Mouse (Mus musculus): ENCODE measurements around the gene Arnt2. TPM values are rescaled to one million over a fixed set of nuclear protein-coding genes. Genes with fewer than 3 reads are reported as not detected.

Gene Arnt2
- total and polyA plus RNA-seq, 3 experiments: 0.03 to 0.27 (median 0.17) TPM

DNA sequence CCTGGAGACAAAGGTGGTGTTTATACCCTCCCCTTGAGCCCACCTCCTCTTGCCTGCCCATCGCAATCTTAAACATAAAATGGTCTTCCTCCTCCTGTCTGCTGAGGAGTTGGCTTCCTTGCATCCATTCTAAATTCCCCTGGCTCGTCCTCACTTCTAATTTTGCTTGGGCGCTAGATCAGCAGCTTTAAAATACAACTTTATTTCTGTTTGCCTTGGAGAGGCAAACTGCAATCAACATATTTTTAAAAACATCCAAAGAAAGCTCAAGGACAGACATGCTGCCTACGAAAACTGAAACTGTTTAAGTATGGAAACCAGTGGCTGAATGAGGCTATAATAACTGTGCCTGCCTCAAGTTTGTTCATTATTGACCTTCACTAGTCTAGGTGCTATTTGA is 127.7 kb downstream of the Arnt2 start:
- no peak overlapping the region for H3K27ac ChIP-seq (ENCODE audit: insufficient read depth, low read depth)
- no peaks in the 10 kb centered on the region for H3K79me2 ChIP-seq (replicated peaks; ENCODE audit: control insufficient read depth, extremely low read depth, insufficient read depth, poor library complexity, severe bottlenecking)
- H3K9me3 ChIP-seq (replicated peaks; ENCODE audit: low read length): no peaks in the 10 kb centered on the region
- dilution Hi-C loops (cut with MboI; ENCODE audit: extremely low pct_ligation_motif_present, extremely low pct_unique_long_range_greater_than_20kb, low sequenced_read_pairs): no loop called here
- TF ChIP-seq SMC3 (IDR thresholded peaks at IDR 0.05; ENCODE audit: low read depth, low read length): no peak
- TF ChIP-seq USF1 (IDR thresholded peaks at IDR 0.05; ENCODE audit: low read depth, low read length): no peak
- no peak for TF ChIP-seq NRF1 (IDR thresholded peaks at IDR 0.05; ENCODE audit: low read depth, low read length)
- TF ChIP-seq TCF12 (IDR thresholded peaks at IDR 0.05; ENCODE audit: low read depth, low read length): no peak
- TF ChIP-seq USF2 (conservative IDR thresholded peaks at IDR 0.05; ENCODE audit: low read depth, low read length): no peak
- TF ChIP-seq TBP (conservative IDR thresholded peaks at IDR 0.05; ENCODE audit: low read depth, low read length): no peak
- TF ChIP-seq UBTF (IDR thresholded peaks at IDR 0.05; ENCODE audit: low read depth, low read length): no peak
- no peak for TF ChIP-seq RCOR1 (conservative IDR thresholded peaks at IDR 0.05; ENCODE audit: low read depth, low read length)
- TF ChIP-seq ZC3H11A (IDR thresholded peaks at IDR 0.05; ENCODE audit: low read depth, low read length): no peak
- H3K9ac ChIP-seq (ENCODE audit: insufficient read depth, low read depth): no peak overlapping the region
- in situ Hi-C loops (cut with MboI; ENCODE audit: low pct_ligation_motif_present, low pct_unique_long_range_greater_than_20kb, low sequenced_read_pairs): no loop called here
- no peaks in the 10 kb centered on the region for H3K36me3 ChIP-seq (replicated peaks in 1 of 2; ENCODE audit: control insufficient read depth in 1 of 2, insufficient read depth in 1 of 2, low read length in 1 of 2)
- DNase-seq (ENCODE audit: extremely low read depth): no peak
- no peak overlapping the region for H3K4me3 ChIP-seq (replicated peaks in 1 of 3; ENCODE audit: low read depth in 2 of 3, low read length in 2 of 3, poor library complexity in 1 of 3)
- H3K27me3 ChIP-seq (replicated peaks): no peaks in the 10 kb centered on the region
- H3K4me1 ChIP-seq (ENCODE audit: control insufficient read depth in 1 of 2, insufficient read depth in 2 of 2): peaks cover 5 to 17% of the 10 kb centered on the region in 2 experiments
- peak overlapping the region; percentile 3; the same call in 1 of the 2 replicates for H3K4me2 ChIP-seq (ENCODE audit: insufficient read depth, low read depth, poor library complexity, severe bottlenecking)

DNA sequence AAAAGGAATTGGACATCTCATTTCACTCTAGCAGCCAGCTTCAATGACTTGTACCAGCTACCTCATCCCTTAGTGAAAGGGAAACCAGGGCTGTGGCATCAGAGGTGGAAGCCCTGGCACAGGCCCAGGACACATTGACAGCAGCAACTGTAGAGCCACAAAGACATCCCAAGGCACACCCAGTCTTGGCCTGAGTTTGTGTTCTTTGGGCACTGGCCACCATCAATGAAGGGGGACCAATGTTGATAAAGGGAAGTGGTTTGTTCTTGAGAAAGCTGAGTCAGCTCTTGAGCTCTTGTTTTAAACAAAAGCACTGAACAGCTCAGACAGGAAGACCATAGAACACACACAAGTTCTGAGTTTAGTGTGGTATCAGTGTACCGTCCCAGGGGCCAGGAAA is 130.7 kb downstream of the Arnt2 start:
- Histone ChIP-seq H3K27ac (ENCODE audit: insufficient read depth, low read depth) (no peak overlapping the region), H3K9me3 (replicated peaks; ENCODE audit: low read length) (no peaks in the 10 kb centered on the region), H3K4me1 (ENCODE audit: control insufficient read depth in 1 of 2, insufficient read depth in 2 of 2) (peaks cover 8 to 17% of the 10 kb centered on the region in 2 experiments), H3K36me3 (replicated peaks in 1 of 2; ENCODE audit: control insufficient read depth in 1 of 2, insufficient read depth in 1 of 2, low read length in 1 of 2) (no peaks in the 10 kb centered on the region), H3K4me3 (replicated peaks in 1 of 3; ENCODE audit: low read depth in 2 of 3, low read length in 2 of 3, poor library complexity in 1 of 3) (no peak overlapping the region), H3K4me2 (ENCODE audit: insufficient read depth, low read depth, poor library complexity, severe bottlenecking) (peak overlapping the region; percentile 11; the same call in 1 of the 2 replicates), H3K9ac (ENCODE audit: insufficient read depth, low read depth) (no peak overlapping the region), H3K27me3 (replicated peaks) (no peaks in the 10 kb centered on the region), H3K79me2 (replicated peaks; ENCODE audit: control insufficient read depth, extremely low read depth, insufficient read depth, poor library complexity, severe bottlenecking) (no peaks in the 10 kb centered on the region)
- DNase-seq (ENCODE audit: extremely low read depth): peak; percentile 17
- dilution Hi-C loops (cut with MboI; ENCODE audit: extremely low pct_ligation_motif_present, extremely low pct_unique_long_range_greater_than_20kb, low sequenced_read_pairs): no loop called here
- in situ Hi-C loops (cut with MboI; ENCODE audit: low pct_ligation_motif_present, low pct_unique_long_range_greater_than_20kb, low sequenced_read_pairs): loop anchor here (5.0 kb wide), 2 partner anchors 192 to 382 kb away; partner anchors contain the start of gene Cemip
- peak; percentile 21; the same call in 1 of the 2 replicates for TF ChIP-seq ETS1 (conservative IDR thresholded peaks at IDR 0.05; ENCODE audit: low read depth, low read length)
- TF ChIP-seq ELF1 (IDR thresholded peaks at IDR 0.05; ENCODE audit: low read depth, low read length): no peak
- no peak for TF ChIP-seq SMC3 (IDR thresholded peaks at IDR 0.05; ENCODE audit: low read depth, low read length)
- TF ChIP-seq EP300 (IDR thresholded peaks at IDR 0.05; ENCODE audit: low read length): peak; percentile 34; the same call in 1 of the 2 replicates
- TF ChIP-seq PAX5 (IDR thresholded peaks at IDR 0.05; ENCODE audit: low read length): no peak
- no peak for TF ChIP-seq TBP (conservative IDR thresholded peaks at IDR 0.05; ENCODE audit: low read depth, low read length)
- peak; percentile 95 for TF ChIP-seq MAFK (IDR thresholded peaks at IDR 0.05; ENCODE audit: insufficient replicate concordance, low read length)
- no peak for TF ChIP-seq TCF12 (IDR thresholded peaks at IDR 0.05; ENCODE audit: low read depth, low read length)
- TF ChIP-seq USF1 (IDR thresholded peaks at IDR 0.05; ENCODE audit: low read depth, low read length): no peak
- no peak for TF ChIP-seq JUN (IDR thresholded peaks at IDR 0.05; ENCODE audit: insufficient read depth, low read depth, low read length)
